Mouse (Mus musculus) cortical plate, adult 2 months (tissue): ENCODE results near the gene Antxr1.

Experiments
- CTCF ChIP-seq: fragments of 200-500 bp; IDR thresholded peaks from 2 replicates; pipeline ENCODE4 v1.5.1; 2011; ENCODE audit warnings: mild to moderate bottlenecking, control low read depth, low read length; ENCODE audit not compliant: insufficient read depth; ENCODE audit errors: extremely low read depth
- POLR2A ChIP-seq: fragments of 200-500 bp; IDR thresholded peaks from 2 replicates; pipeline ENCODE4 v1.6.1; 2011; ENCODE audit warnings: mild to moderate bottlenecking, low read length, control low read depth; ENCODE audit not compliant: insufficient read depth; ENCODE audit errors: extremely low read depth

GRCm38 (mm10) chr6:87328265-87329173, 7.1 kb downstream of the Antxr1 start:
- TF ChIP-seq CTCF (no peak), POLR2A (no peak)
